Mouse (Mus musculus): ENCODE data around the gene Dhrs11. TPM values are rescaled to one million over a fixed set of nuclear protein-coding genes. Genes with fewer than 3 reads are reported as not detected.
"Not testable (repeated sequence)": the region's sequence is repeated elsewhere in the genome, so short reads cannot be mapped to it uniquely, and the experiment has no call there.

Dhrs11 gene
- polyA plus RNA-seq, 1 experiment from 2014 or later, result 10.2 TPM

- Histone ChIP-seq H3K4me2 (replicated peaks) (peak overlapping the region; percentile 29), H3K27ac (no peak overlapping the region), H3K9ac (no peak overlapping the region; the same call in 1 of the 2 replicates), H3K4me3 (replicated peaks; ENCODE audit: low read length) (no peak overlapping the region; the same call in 1 of the 2 replicates), H3K27me3 (ENCODE audit: control insufficient read depth, insufficient read depth, low read length) (no peaks in the 10 kb centered on the region), H3K4me1 (replicated peaks; ENCODE audit: control insufficient read depth, insufficient read depth, low read length) (peaks cover 23% of the 10 kb centered on the region), H3K9me3 (ENCODE audit: control insufficient read depth, low read length) (no peaks in the 10 kb centered on the region), H3K36me3 (replicated peaks; ENCODE audit: control insufficient read depth, insufficient read depth) (no peaks in the 10 kb centered on the region)
- DNase-seq (ENCODE audit: low spot score) (no peak), ATAC-seq (ENCODE audit: low FRiP score) (no peak)
- WGBS, result 96% methylated on average over 2 of the region's 2 CpGs
Observed at GRCm38 (mm10) chr11:84867586-84867985, 38.8 kb upstream of the Dhrs11 start.

GRCm38 (mm10) chr11:84865268-84865667, 36.5 kb upstream of the Dhrs11 start:
- Histone ChIP-seq H3K27me3 (ENCODE audit: control insufficient read depth, insufficient read depth, low read length) (no peaks in the 10 kb centered on the region), H3K27ac (no peak overlapping the region), H3K4me2 (replicated peaks) (no peak overlapping the region), H3K36me3 (replicated peaks; ENCODE audit: control insufficient read depth, insufficient read depth) (peaks cover 9% of the 10 kb centered on the region), H3K4me3 (replicated peaks; ENCODE audit: low read length) (no peak overlapping the region), H3K4me1 (replicated peaks; ENCODE audit: control insufficient read depth, insufficient read depth, low read length) (peaks cover 19% of the 10 kb centered on the region), H3K9me3 (ENCODE audit: control insufficient read depth, low read length) (no peaks in the 10 kb centered on the region), H3K9ac (no peak overlapping the region)
- no peak for DNase-seq (ENCODE audit: low spot score)
- no peak for ATAC-seq (ENCODE audit: low FRiP score)
- 81% methylated on average over 2 of the region's 2 CpGs for WGBS

- 94% methylated on average over 6 of the region's 6 CpGs for WGBS
- no peak overlapping the region for H3K4me3 ChIP-seq (replicated peaks; ENCODE audit: low read length)
- H3K36me3 ChIP-seq (replicated peaks; ENCODE audit: control insufficient read depth, insufficient read depth), result peaks cover 89% of the 10 kb centered on the region
- H3K27me3 ChIP-seq (ENCODE audit: control insufficient read depth, insufficient read depth, low read length), result no peaks in the 10 kb centered on the region
- DNase-seq (ENCODE audit: low spot score), result no peak
- H3K27ac ChIP-seq, result no peak overlapping the region
- no peak overlapping the region for H3K4me2 ChIP-seq (replicated peaks)
- H3K9ac ChIP-seq, result no peak overlapping the region
- no peaks in the 10 kb centered on the region for H3K9me3 ChIP-seq (ENCODE audit: control insufficient read depth, low read length)
- ATAC-seq (ENCODE audit: low FRiP score), result no peak
- H3K4me1 ChIP-seq (replicated peaks; ENCODE audit: control insufficient read depth, insufficient read depth, low read length), result no peaks in the 10 kb centered on the region
Observed at GRCm38 (mm10) chr11:84855285-84855684, 26.5 kb upstream of the Dhrs11 start.

- no peaks in the 10 kb centered on the region for H3K4me1 ChIP-seq (replicated peaks; ENCODE audit: control insufficient read depth, insufficient read depth, low read length)
- ATAC-seq (ENCODE audit: low FRiP score) (no peak), DNase-seq (ENCODE audit: low spot score) (no peak)
- H3K27me3 ChIP-seq (ENCODE audit: control insufficient read depth, insufficient read depth, low read length), result no peaks in the 10 kb centered on the region
- H3K36me3 ChIP-seq (replicated peaks; ENCODE audit: control insufficient read depth, insufficient read depth), result peaks cover 80% of the 10 kb centered on the region
- WGBS, result 85% methylated on average over 7 of the region's 7 CpGs
- no peak overlapping the region for H3K27ac ChIP-seq
- H3K4me3 ChIP-seq (replicated peaks; ENCODE audit: low read length), result no peak overlapping the region
- H3K9ac ChIP-seq, result no peak overlapping the region
- no peaks in the 10 kb centered on the region for H3K9me3 ChIP-seq (ENCODE audit: control insufficient read depth, low read length)
- H3K4me2 ChIP-seq (replicated peaks), result no peak overlapping the region
Observed at GRCm38 (mm10) chr11:84847475-84848090, 18.8 kb upstream of the Dhrs11 start.

- Histone ChIP-seq H3K4me2 (replicated peaks) (no peak overlapping the region), H3K36me3 (replicated peaks; ENCODE audit: control insufficient read depth, insufficient read depth) (peaks cover 76% of the 10 kb centered on the region), H3K4me1 (replicated peaks; ENCODE audit: control insufficient read depth, insufficient read depth, low read length) (no peaks in the 10 kb centered on the region), H3K9me3 (ENCODE audit: control insufficient read depth, low read length) (no peaks in the 10 kb centered on the region), H3K4me3 (replicated peaks; ENCODE audit: low read length) (no peak overlapping the region), H3K27me3 (ENCODE audit: control insufficient read depth, insufficient read depth, low read length) (no peaks in the 10 kb centered on the region), H3K9ac (no peak overlapping the region), H3K27ac (no peak overlapping the region)
- no peak for DNase-seq (ENCODE audit: low spot score)
- 93% methylated on average over 15 of the region's 15 CpGs for WGBS
- no peak for ATAC-seq (ENCODE audit: low FRiP score)
Observed at GRCm38 (mm10) chr11:84846741-84847474, 18.1 kb upstream of the Dhrs11 start.

- Histone ChIP-seq H3K4me2 (replicated peaks) (no peak overlapping the region), H3K36me3 (replicated peaks; ENCODE audit: control insufficient read depth, insufficient read depth) (peaks cover 92% of the 10 kb centered on the region), H3K4me3 (replicated peaks; ENCODE audit: low read length) (no peak overlapping the region), H3K4me1 (replicated peaks; ENCODE audit: control insufficient read depth, insufficient read depth, low read length) (no peaks in the 10 kb centered on the region), H3K9ac (no peak overlapping the region), H3K27me3 (ENCODE audit: control insufficient read depth, insufficient read depth, low read length) (no peaks in the 10 kb centered on the region), H3K9me3 (ENCODE audit: control insufficient read depth, low read length) (no peaks in the 10 kb centered on the region), H3K27ac (no peak overlapping the region)
- ATAC-seq (ENCODE audit: low FRiP score), result no peak
- 94% methylated on average over 2 of the region's 2 CpGs for WGBS
- no peak for DNase-seq (ENCODE audit: low spot score)
Observed at GRCm38 (mm10) chr11:84839330-84839729, 10.5 kb upstream of the Dhrs11 start.

GRCm38 (mm10) chr11:84829495-84829894, 701 bp upstream of the Dhrs11 start:
- not testable (repeated sequence) for H3K9me3 ChIP-seq (ENCODE audit: control insufficient read depth, low read length); H3K27me3 ChIP-seq (ENCODE audit: control insufficient read depth, insufficient read depth, low read length); DNase-seq (ENCODE audit: low spot score); H3K4me1 ChIP-seq (replicated peaks; ENCODE audit: control insufficient read depth, insufficient read depth, low read length); ATAC-seq (ENCODE audit: low FRiP score)
- WGBS, result 77% methylated on average over 11 of the region's 11 CpGs
- Histone ChIP-seq H3K4me3 (replicated peaks; ENCODE audit: low read length) (peak overlapping the region; percentile 63; the same call in 1 of the 2 replicates), H3K4me2 (replicated peaks) (peak overlapping the region; percentile 93), H3K36me3 (replicated peaks; ENCODE audit: control insufficient read depth, insufficient read depth) (peaks cover 29% of the 10 kb centered on the region), H3K9ac (peak overlapping the region; percentile 63), H3K27ac (peak overlapping the region; percentile 78)

GRCm38 (mm10) chr11:84827901-84828503, 792 bp downstream of the Dhrs11 start:
- Histone ChIP-seq H3K4me3 (replicated peaks; ENCODE audit: low read length) (peak overlapping the region; percentile 63), H3K9ac (peak overlapping the region; percentile 63), H3K36me3 (replicated peaks; ENCODE audit: control insufficient read depth, insufficient read depth) (peaks cover 16% of the 10 kb centered on the region), H3K27me3 (ENCODE audit: control insufficient read depth, insufficient read depth, low read length) (no peaks in the 10 kb centered on the region), H3K4me1 (replicated peaks; ENCODE audit: control insufficient read depth, insufficient read depth, low read length) (no peaks in the 10 kb centered on the region), H3K4me2 (replicated peaks) (peak overlapping the region; percentile 93), H3K9me3 (ENCODE audit: control insufficient read depth, low read length) (no peaks in the 10 kb centered on the region), H3K27ac (no peak overlapping the region)
- 50% methylated on average over 3 of the region's 3 CpGs for WGBS
- ATAC-seq (ENCODE audit: low FRiP score) (no peak), DNase-seq (ENCODE audit: low spot score) (no peak)

GRCm38 (mm10) chr11:84827492-84827891, 1.3 kb downstream of the Dhrs11 start:
- H3K4me3 ChIP-seq (replicated peaks; ENCODE audit: low read length), result no peak overlapping the region
- no peaks in the 10 kb centered on the region for H3K4me1 ChIP-seq (replicated peaks; ENCODE audit: control insufficient read depth, insufficient read depth, low read length)
- no peak overlapping the region for H3K4me2 ChIP-seq (replicated peaks)
- DNase-seq (ENCODE audit: low spot score) (no peak), ATAC-seq (ENCODE audit: low FRiP score) (no peak)
- no peaks in the 10 kb centered on the region for H3K9me3 ChIP-seq (ENCODE audit: control insufficient read depth, low read length)
- H3K27ac ChIP-seq, result no peak overlapping the region
- H3K27me3 ChIP-seq (ENCODE audit: control insufficient read depth, insufficient read depth, low read length), result no peaks in the 10 kb centered on the region
- H3K36me3 ChIP-seq (replicated peaks; ENCODE audit: control insufficient read depth, insufficient read depth), result peaks cover 11% of the 10 kb centered on the region
- no peak overlapping the region for H3K9ac ChIP-seq
